Mouse (Mus musculus): ENCODE measurements around the gene Sez6l. TPM values are rescaled to one million over a fixed set of nuclear protein-coding genes. Genes with fewer than 3 reads are reported as not detected.

Gene Sez6l
- polyA plus RNA-seq, 1 experiment, result 0.17 TPM

GRCm38 (mm10) chr5:112394779-112395443 lies 182.1 kb downstream of the Sez6l start, which contains the start of gene Asphd2:
Gene Asphd2, minus strand, starts transcription at chr5:112394866.
- no peaks in the 10 kb centered on the region; the same call in 1 of the 2 replicates for H3K27me3 ChIP-seq (replicated peaks; ENCODE audit: control insufficient read depth, insufficient read depth, low read length)
- no peaks in the 10 kb centered on the region for H3K4me1 ChIP-seq (ENCODE audit: control insufficient read depth, insufficient read depth, low read length)
- TF ChIP-seq CTCF (conservative IDR thresholded peaks at IDR 0.05; ENCODE audit: insufficient read depth, insufficient read length, low read depth, low read length) (no peak), POLR2A (IDR thresholded peaks at IDR 0.05; ENCODE audit: low read depth, low read length) (no peak)
- WGBS, result 5% methylated on average over 39 of the region's 67 CpGs
- no peak for DNase-seq
- no peak within 1 kb of the TSS for H3K27ac ChIP-seq (ENCODE audit: insufficient read depth, low read depth, low read length)
- peak within 1 kb of the TSS; percentile 47 for H3K4me3 ChIP-seq (ENCODE audit: insufficient read depth, low read depth, low read length)
- H3K36me3 ChIP-seq (ENCODE audit: control insufficient read depth, insufficient read depth, low read length), result no peaks in the 10 kb centered on the region

GRCm38 (mm10) chr5:112394415-112394763 lies 182.6 kb downstream of the Sez6l start:
- H3K27ac ChIP-seq (ENCODE audit: insufficient read depth, low read depth, low read length), result no peak overlapping the region
- no peak for DNase-seq
- WGBS, result 2% methylated on average over 28 of the region's 28 CpGs
- no peaks in the 10 kb centered on the region for H3K4me1 ChIP-seq (ENCODE audit: control insufficient read depth, insufficient read depth, low read length)
- H3K27me3 ChIP-seq (replicated peaks; ENCODE audit: control insufficient read depth, insufficient read depth, low read length), result no peaks in the 10 kb centered on the region; the same call in 1 of the 2 replicates
- TF ChIP-seq CTCF (conservative IDR thresholded peaks at IDR 0.05; ENCODE audit: insufficient read depth, insufficient read length, low read depth, low read length) (no peak), POLR2A (IDR thresholded peaks at IDR 0.05; ENCODE audit: low read depth, low read length) (no peak)
- no peaks in the 10 kb centered on the region for H3K36me3 ChIP-seq (ENCODE audit: control insufficient read depth, insufficient read depth, low read length)
- no peak overlapping the region; the same call in 1 of the 2 replicates for H3K4me3 ChIP-seq (ENCODE audit: insufficient read depth, low read depth, low read length)

- Histone ChIP-seq H3K4me1 (ENCODE audit: control insufficient read depth, insufficient read depth, low read length) (no peaks in the 10 kb centered on the region), H3K4me3 (ENCODE audit: insufficient read depth, low read depth, low read length) (no peak overlapping the region; the same call in 1 of the 2 replicates), H3K36me3 (ENCODE audit: control insufficient read depth, insufficient read depth, low read length) (no peaks in the 10 kb centered on the region), H3K27ac (ENCODE audit: insufficient read depth, low read depth, low read length) (no peak overlapping the region), H3K27me3 (replicated peaks; ENCODE audit: control insufficient read depth, insufficient read depth, low read length) (no peaks in the 10 kb centered on the region; the same call in 1 of the 2 replicates)
- TF ChIP-seq CTCF (conservative IDR thresholded peaks at IDR 0.05; ENCODE audit: insufficient read depth, insufficient read length, low read depth, low read length) (no peak), POLR2A (IDR thresholded peaks at IDR 0.05; ENCODE audit: low read depth, low read length) (no peak)
- WGBS, result 11% methylated on average over 18 of the region's 18 CpGs
- no peak for DNase-seq
Measured at GRCm38 (mm10) chr5:112393741-112394414, 183.1 kb downstream of the Sez6l start.

GRCm38 (mm10) chr5:112391676-112392323 lies 185.2 kb downstream of the Sez6l start:
- WGBS, result 79% methylated on average over 27 of the region's 27 CpGs
- DNase-seq, result no peak

GRCm38 (mm10) chr5:112391002-112391401 lies 186.0 kb downstream of the Sez6l start:
- TF ChIP-seq POLR2A (IDR thresholded peaks at IDR 0.05; ENCODE audit: low read depth, low read length) (no peak), CTCF (conservative IDR thresholded peaks at IDR 0.05; ENCODE audit: insufficient read depth, insufficient read length, low read depth, low read length) (no peak)
- DNase-seq, result no peak
- WGBS, result 69% methylated on average over 16 of the region's 16 CpGs
- Histone ChIP-seq H3K4me3 (ENCODE audit: insufficient read depth, low read depth, low read length) (no peak overlapping the region), H3K4me1 (ENCODE audit: control insufficient read depth, insufficient read depth, low read length) (no peaks in the 10 kb centered on the region), H3K27ac (ENCODE audit: insufficient read depth, low read depth, low read length) (no peak overlapping the region), H3K27me3 (replicated peaks; ENCODE audit: control insufficient read depth, insufficient read depth, low read length) (no peaks in the 10 kb centered on the region; the same call in 1 of the 2 replicates), H3K36me3 (ENCODE audit: control insufficient read depth, insufficient read depth, low read length) (no peaks in the 10 kb centered on the region)

More at GRCm38 (mm10) chr5:112391676-112392323, 185.2 kb downstream of the Sez6l start:
- Histone ChIP-seq H3K27me3 (replicated peaks; ENCODE audit: control insufficient read depth, insufficient read depth, low read length) (no peaks in the 10 kb centered on the region; the same call in 1 of the 2 replicates), H3K4me3 (ENCODE audit: insufficient read depth, low read depth, low read length) (no peak overlapping the region), H3K36me3 (ENCODE audit: control insufficient read depth, insufficient read depth, low read length) (no peaks in the 10 kb centered on the region), H3K4me1 (ENCODE audit: control insufficient read depth, insufficient read depth, low read length) (no peaks in the 10 kb centered on the region), H3K27ac (ENCODE audit: insufficient read depth, low read depth, low read length) (no peak overlapping the region)
- TF ChIP-seq POLR2A (IDR thresholded peaks at IDR 0.05; ENCODE audit: low read depth, low read length) (no peak), CTCF (conservative IDR thresholded peaks at IDR 0.05; ENCODE audit: insufficient read depth, insufficient read length, low read depth, low read length) (no peak)

- DNase-seq, result no peak
- Histone ChIP-seq H3K4me3 (ENCODE audit: insufficient read depth, low read depth, low read length) (no peak overlapping the region), H3K4me1 (ENCODE audit: control insufficient read depth, insufficient read depth, low read length) (no peaks in the 10 kb centered on the region), H3K27me3 (replicated peaks; ENCODE audit: control insufficient read depth, insufficient read depth, low read length) (no peaks in the 10 kb centered on the region; the same call in 1 of the 2 replicates), H3K27ac (ENCODE audit: insufficient read depth, low read depth, low read length) (no peak overlapping the region), H3K36me3 (ENCODE audit: control insufficient read depth, insufficient read depth, low read length) (no peaks in the 10 kb centered on the region)
- TF ChIP-seq CTCF (conservative IDR thresholded peaks at IDR 0.05; ENCODE audit: insufficient read depth, insufficient read length, low read depth, low read length) (no peak), POLR2A (IDR thresholded peaks at IDR 0.05; ENCODE audit: low read depth, low read length) (no peak)
- 61% methylated on average over 9 of the region's 9 CpGs for WGBS
Measured at GRCm38 (mm10) chr5:112389352-112389751, 187.6 kb downstream of the Sez6l start.

GRCm38 (mm10) chr5:112385973-112386372 lies 191.0 kb downstream of the Sez6l start:
- 85% methylated on average over 2 of the region's 2 CpGs for WGBS
- Histone ChIP-seq H3K27me3 (replicated peaks; ENCODE audit: control insufficient read depth, insufficient read depth, low read length) (no peaks in the 10 kb centered on the region), H3K4me3 (ENCODE audit: insufficient read depth, low read depth, low read length) (no peak overlapping the region), H3K36me3 (ENCODE audit: control insufficient read depth, insufficient read depth, low read length) (no peaks in the 10 kb centered on the region), H3K4me1 (ENCODE audit: control insufficient read depth, insufficient read depth, low read length) (no peaks in the 10 kb centered on the region), H3K27ac (ENCODE audit: insufficient read depth, low read depth, low read length) (no peak overlapping the region)
- no peak for DNase-seq
- TF ChIP-seq CTCF (conservative IDR thresholded peaks at IDR 0.05; ENCODE audit: insufficient read depth, insufficient read length, low read depth, low read length) (no peak), POLR2A (IDR thresholded peaks at IDR 0.05; ENCODE audit: low read depth, low read length) (no peak)

Measured in kidney, adult 2 months (tissue).